Mouse (Mus musculus) heart, adult 2 months (tissue): ENCODE measurements around the gene Set. TPM values are rescaled to one million over a fixed set of nuclear protein-coding genes. Genes with fewer than 3 reads are reported as not detected.

Source experiments
- DNase-seq, 2 experiments: peaks; one replicate each; pipeline ENCODE4 v3.0.0; 2021
- H3K27ac ChIP-seq: fragments of 200-600 bp; 2 replicates; pipeline ENCODE4 v1.8.1; 2022
- H3K27me3 ChIP-seq: fragments of 200-500 bp; 2 replicates; pipeline ENCODE4 v1.6.1; 2012; ENCODE audit warnings: mild to moderate bottlenecking, low read length, inconsistent platforms, mixed read lengths; ENCODE audit not compliant: control insufficient read depth, insufficient read depth
- H3K36me3 ChIP-seq: fragments of 200-500 bp; 2 replicates; pipeline ENCODE4 v1.6.1; 2012; ENCODE audit warnings: low read length, inconsistent platforms; ENCODE audit not compliant: control insufficient read depth, insufficient read depth
- H3K4me1 ChIP-seq: fragments of 200-500 bp; 2 replicates; pipeline ENCODE4 v1.6.1; 2011; ENCODE audit warnings: low read length; ENCODE audit not compliant: control insufficient read depth, insufficient read depth
- H3K4me3 ChIP-seq: fragments of 200-600 bp; 2 replicates; pipeline ENCODE4 v1.8.1; 2022
- H3K79me2 ChIP-seq: fragments of 200-500 bp; replicated peaks from 2 replicates; pipeline ENCODE4 v1.6.1; 2012; ENCODE audit warnings: mild to moderate bottlenecking, inconsistent platforms, low read length, moderate library complexity, mixed read lengths; ENCODE audit not compliant: control insufficient read depth, insufficient read depth
- H3K9ac ChIP-seq: fragments of 200-500 bp; 2 replicates; pipeline ENCODE4 v1.6.1; 2012; ENCODE audit warnings: low read depth, mild to moderate bottlenecking, control low read depth, inconsistent platforms, low read length, mixed read lengths
- CTCF ChIP-seq: fragments of 200-600 bp; IDR thresholded peaks from 2 replicates; pipeline ENCODE4 v1.8.1; 2022; ENCODE audit warnings: antibody characterized with exemption, mild to moderate bottlenecking, moderate library complexity
- EP300 ChIP-seq: fragments of 200-500 bp; IDR thresholded peaks from 2 replicates; pipeline ENCODE4 v1.6.1; 2011; ENCODE audit warnings: low read depth, low read length, control low read depth; ENCODE audit not compliant: insufficient read depth
- POLR2A ChIP-seq: fragments of 200-500 bp; IDR thresholded peaks from 2 replicates; pipeline ENCODE4 v1.6.1; 2011; ENCODE audit warnings: mild to moderate bottlenecking, low read depth, low read length, control low read depth; ENCODE audit not compliant: insufficient read depth
- WGBS: fragments of 180-500 bp; shearing (Covaris S2); methylation state at CpG from one replicate; pipeline ENCODE4 v1.1.7; 2018; 5-methylcytosine and 5-hydroxymethylcytosine counted together
- intact Hi-C: fragments of 180-260 bp; cut with DNase I; formaldehyde crosslinking; loops from one replicate; pipeline ENCODE4 v1.15.1; 2025
- polyA plus RNA-seq: library from polyadenylated mRNA; depleted of rRNA; stranded (reverse); fragments of >200 nt; gene quantifications from 2 replicates; pipeline ENCODE4 v1.2.3, GENCODE M21; 2012
- total RNA-seq, 2 experiments: library from RNA; stranded (reverse); gene quantifications; 2 replicates each; pipeline ENCODE4 v1.2.3; 2021

Gene Set
- total and polyA plus RNA-seq, 3 experiments: 21.9 to 96.7 (median 88.7) TPM

DNA sequence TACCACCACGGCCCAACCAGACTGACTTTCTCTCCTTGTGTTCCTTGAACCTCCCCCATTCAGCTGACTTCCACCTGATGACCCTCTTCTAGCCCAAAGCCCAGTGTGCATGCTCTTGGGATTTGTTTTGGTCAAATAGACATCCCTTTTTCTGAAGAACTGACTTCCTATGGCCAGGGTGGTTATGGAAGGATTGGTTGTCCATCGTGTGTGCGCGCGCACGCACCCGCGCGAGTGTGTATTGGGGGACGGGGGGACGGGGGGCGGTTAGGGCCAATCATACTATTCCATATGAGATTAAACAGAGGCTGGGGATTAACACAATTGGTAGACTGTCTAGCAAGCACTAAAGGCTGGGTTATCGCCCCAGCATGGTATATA lies 37.0 kb downstream of the Set start:
- intact Hi-C loops: no loop called here
- peak overlapping the region; percentile 86 for H3K27ac ChIP-seq
- H3K4me1 ChIP-seq: no peaks in the 10 kb centered on the region
- H3K9ac ChIP-seq: peak overlapping the region; percentile 5
- no peaks in the 10 kb centered on the region for H3K79me2 ChIP-seq
- no peak for TF ChIP-seq EP300
- DNase-seq: no peak
- H3K4me3 ChIP-seq: peak overlapping the region; percentile 76
- H3K27me3 ChIP-seq: no peaks in the 10 kb centered on the region
- WGBS: 5% methylated on average over 13 of the region's 13 CpGs
- no peaks in the 10 kb centered on the region for H3K36me3 ChIP-seq

GRCm38 (mm10) chr2:30095882-30096527 lies 38.8 kb downstream of the Set start:
- Histone ChIP-seq H3K79me2 (no peaks in the 10 kb centered on the region), H3K9ac (no peak overlapping the region), H3K4me3 (no peak overlapping the region), H3K27ac (no peak overlapping the region), H3K4me1 (no peaks in the 10 kb centered on the region), H3K27me3 (no peaks in the 10 kb centered on the region), H3K36me3 (no peaks in the 10 kb centered on the region)
- peak; percentile 58 to 65 for DNase-seq
- intact Hi-C loops: loop anchor here (2.0 kb wide), 1 partner anchor 53 kb away; no protein-coding TSS in a partner anchor
- 80% methylated on average over 2 of the region's 2 CpGs for WGBS
- TF ChIP-seq EP300 (peak; percentile 77; the same call in 1 of the 2 replicates), CTCF (peak; percentile 89), POLR2A (no peak)

DNA sequence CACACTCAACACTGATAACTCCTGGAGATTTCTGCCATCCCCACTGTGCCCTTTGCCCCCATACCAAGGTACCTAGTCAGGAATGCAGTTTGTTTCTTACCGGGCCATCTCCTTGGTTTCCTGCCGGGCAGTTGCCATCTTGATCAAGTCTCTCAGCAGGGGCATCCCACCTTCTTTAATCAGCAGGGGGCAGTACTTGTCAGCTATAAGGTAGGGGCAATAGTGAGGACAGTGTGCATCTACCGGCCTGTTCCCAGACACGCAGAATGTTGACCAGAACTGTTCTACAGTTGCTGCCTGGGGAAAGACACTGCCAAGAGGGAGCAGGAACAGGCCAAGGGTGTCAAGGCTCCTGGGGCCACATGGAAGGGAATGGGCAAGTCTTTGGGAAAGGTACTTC lies 43.0 kb downstream of the Set start:
- H3K36me3 ChIP-seq: no peaks in the 10 kb centered on the region
- intact Hi-C loops: loop anchor here (10.0 kb wide), 1 partner anchor 55 kb away; no protein-coding TSS in a partner anchor
- 65% methylated on average over 4 of the region's 4 CpGs for WGBS

GRCm38 (mm10) chr2:30106364-30106763 lies 49.2 kb downstream of the Set start:
- H3K4me3 ChIP-seq: no peak overlapping the region
- intact Hi-C loops: loop anchor here (10.0 kb wide), 1 partner anchor 48 kb away; no protein-coding TSS in a partner anchor
- TF ChIP-seq EP300: 0 out of 2 replicates have a peak, but pooled peaks have one; percentile 18
- TF ChIP-seq POLR2A: no peak
- TF ChIP-seq CTCF: peak; percentile 78
- DNase-seq: peak in 1 of 2 experiments; percentile 63
- no peaks in the 10 kb centered on the region for H3K4me1 ChIP-seq
- no peaks in the 10 kb centered on the region for H3K79me2 ChIP-seq
- no peak overlapping the region for H3K9ac ChIP-seq
- H3K27ac ChIP-seq: no peak overlapping the region
- H3K36me3 ChIP-seq: no peaks in the 10 kb centered on the region
- H3K27me3 ChIP-seq: no peaks in the 10 kb centered on the region

More for the DNA sequence above, 43.0 kb downstream of the Set start:
- Histone ChIP-seq H3K4me1 (no peaks in the 10 kb centered on the region), H3K9ac (no peak overlapping the region), H3K27ac (no peak overlapping the region), H3K4me3 (no peak overlapping the region), H3K27me3 (no peaks in the 10 kb centered on the region), H3K79me2 (no peaks in the 10 kb centered on the region)
- TF ChIP-seq EP300 (no peak), POLR2A (no peak), CTCF (peak; percentile 20)
- no peak for DNase-seq

DNA sequence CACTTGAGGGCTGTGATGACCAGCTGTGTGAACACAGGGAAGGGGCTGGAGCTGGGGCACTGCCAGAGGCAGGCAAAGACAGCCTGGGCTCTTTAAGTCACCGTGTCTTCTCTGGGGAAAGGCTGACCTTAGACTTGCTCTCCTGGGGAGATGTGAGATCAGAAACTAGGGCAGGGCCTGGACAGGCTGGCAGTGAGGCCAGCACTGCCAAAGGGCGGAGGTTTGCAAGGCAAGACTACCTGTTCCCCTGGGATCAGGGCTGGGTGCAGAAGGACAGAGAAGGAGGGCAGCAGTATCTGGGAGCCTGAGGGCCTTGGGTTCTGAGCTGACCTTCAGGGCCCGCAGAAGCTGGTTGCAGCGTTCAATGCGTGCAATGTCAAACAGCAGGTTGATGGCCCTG lies 50.5 kb downstream of the Set start:
- Histone ChIP-seq H3K36me3 (no peaks in the 10 kb centered on the region), H3K9ac (no peak overlapping the region), H3K27me3 (no peaks in the 10 kb centered on the region), H3K4me3 (no peak overlapping the region), H3K27ac (no peak overlapping the region), H3K4me1 (no peaks in the 10 kb centered on the region), H3K79me2 (no peaks in the 10 kb centered on the region)
- TF ChIP-seq CTCF (no peak), EP300 (no peak), POLR2A (no peak)
- WGBS: 86% methylated on average over 5 of the region's 5 CpGs
- intact Hi-C loops: loop anchor here (10.0 kb wide), 1 partner anchor 47 kb away; no protein-coding TSS in a partner anchor
- no peak for DNase-seq

DNA sequence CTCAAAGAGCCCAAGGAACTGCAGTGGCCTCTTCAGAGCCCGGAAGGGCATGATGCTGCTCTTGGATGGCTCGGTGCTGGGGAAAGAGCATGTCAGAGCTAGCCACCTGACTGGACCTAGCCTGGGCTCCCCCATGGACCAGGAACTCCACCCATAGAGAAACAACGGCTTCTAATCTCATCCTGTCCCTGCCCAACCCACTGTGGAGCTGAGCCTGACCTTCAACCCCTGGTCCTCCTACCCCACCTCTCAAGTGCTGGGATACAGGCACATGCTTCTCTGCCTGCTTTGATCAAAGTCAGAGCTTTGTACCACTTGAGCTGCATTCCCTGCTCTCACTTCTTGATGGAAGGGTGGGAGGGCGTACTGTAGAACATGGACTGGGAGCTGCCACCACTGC lies 51.1 kb downstream of the Set start:
- intact Hi-C loops: loop anchor here (10.0 kb wide), 1 partner anchor 47 kb away; no protein-coding TSS in a partner anchor
- H3K27ac ChIP-seq: no peak overlapping the region
- no peaks in the 10 kb centered on the region for H3K27me3 ChIP-seq
- WGBS: 87% methylated on average over 4 of the region's 4 CpGs
- H3K4me3 ChIP-seq: no peak overlapping the region
- DNase-seq: no peak
- no peaks in the 10 kb centered on the region for H3K4me1 ChIP-seq
- no peaks in the 10 kb centered on the region for H3K79me2 ChIP-seq
- TF ChIP-seq EP300: no peak
- TF ChIP-seq CTCF: no peak
- TF ChIP-seq POLR2A: no peak
- no peak overlapping the region for H3K9ac ChIP-seq
- no peaks in the 10 kb centered on the region for H3K36me3 ChIP-seq
